Mouse (Mus musculus) adrenal gland, adult 18-20 months (tissue): ENCODE measurements around the gene Ccl17. TPM values are rescaled to one million over a fixed set of nuclear protein-coding genes. Genes with fewer than 3 reads are reported as not detected.
"Not testable (repeated sequence)": the region's sequence is repeated elsewhere in the genome, so short reads cannot be mapped to it uniquely, and the experiment has no call there.

Experiments
- DNase-seq, 2 experiments: peaks; one replicate each; pipeline ENCODE4 v3.0.0; 2021 to 2022; ENCODE audit warnings: low spot score in 2 of 2
- total RNA-seq, 2 experiments: library from RNA; stranded (reverse); gene quantifications; 1 replicate in 1 of 2; 2 replicates in 1 of 2; pipeline ENCODE4 v1.2.3; 2021

The Ccl17 gene
- total RNA-seq, 2 experiments from 2014 or later, result 1.4 to 1.8 TPM

DNA sequence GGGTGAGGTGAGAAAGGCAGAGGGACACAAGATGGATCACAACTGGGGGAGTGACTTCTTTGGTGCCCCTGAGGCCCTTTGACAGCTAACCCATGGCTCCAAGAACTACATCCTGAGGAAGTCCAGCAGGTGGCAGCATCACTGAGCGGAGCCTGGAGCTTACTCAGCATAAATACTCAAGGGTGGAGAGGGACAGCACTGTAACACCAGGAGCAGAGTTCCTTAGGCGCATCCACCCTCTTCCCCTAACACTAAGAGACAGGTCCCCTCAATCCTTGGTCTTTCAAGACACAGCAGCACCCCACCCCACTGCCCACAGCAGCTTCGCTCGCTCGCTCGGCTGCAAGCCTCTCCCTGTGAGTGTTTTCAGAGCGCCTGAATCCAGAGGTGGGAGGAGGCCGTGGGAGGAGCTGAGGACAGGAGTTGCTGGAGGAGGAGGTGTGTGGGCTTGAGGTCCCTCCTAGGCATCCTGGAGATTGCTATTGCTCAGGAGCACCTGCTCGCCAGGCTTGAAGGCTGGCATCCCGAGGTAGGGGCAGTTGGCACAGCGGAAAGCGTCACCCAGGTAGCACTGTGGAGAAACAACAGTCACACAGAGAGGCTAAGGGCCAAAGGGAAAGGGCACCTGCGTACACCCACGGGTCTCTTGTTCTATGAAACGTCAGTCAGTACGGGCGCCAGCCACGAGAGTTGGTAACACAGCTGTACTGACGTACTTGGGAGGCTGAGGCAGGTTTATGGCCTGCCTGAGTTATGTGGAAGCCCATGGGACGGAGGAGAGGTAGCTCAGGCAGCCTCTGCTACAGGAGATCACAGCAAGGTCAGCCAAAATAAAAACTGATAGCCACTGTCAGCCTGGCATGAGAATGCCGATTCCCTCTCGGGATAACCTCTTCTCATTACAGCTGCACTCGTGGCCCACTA, 12.6 kb downstream of the Ccl17 start:
- peak; percentile 50 to 59 for DNase-seq

DNA sequence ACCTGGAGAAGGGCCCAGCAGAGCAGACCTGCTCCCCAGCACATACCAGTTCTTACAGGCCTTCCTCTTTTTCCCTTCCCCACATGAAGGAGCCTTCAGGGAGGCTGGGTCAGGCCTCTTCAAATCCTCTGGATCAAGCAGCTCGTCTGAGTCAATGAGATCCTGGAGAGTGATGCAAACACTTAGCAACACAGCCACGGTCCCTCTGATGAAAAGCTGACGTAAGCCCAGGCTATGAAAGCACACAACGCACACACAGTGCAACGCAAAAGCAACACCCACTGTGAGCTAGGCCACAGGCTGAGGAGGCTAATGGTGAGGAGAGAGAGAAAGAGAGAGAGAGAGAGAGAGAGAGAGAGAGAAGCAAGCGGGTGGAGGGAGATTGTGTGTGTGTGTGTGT, 14.9 kb downstream of the Ccl17 start:
- no peak for DNase-seq

GRCm38 (mm10) chr8:94826210-94826609, 16.0 kb downstream of the Ccl17 start:
- DNase-seq, result no peak

DNA sequence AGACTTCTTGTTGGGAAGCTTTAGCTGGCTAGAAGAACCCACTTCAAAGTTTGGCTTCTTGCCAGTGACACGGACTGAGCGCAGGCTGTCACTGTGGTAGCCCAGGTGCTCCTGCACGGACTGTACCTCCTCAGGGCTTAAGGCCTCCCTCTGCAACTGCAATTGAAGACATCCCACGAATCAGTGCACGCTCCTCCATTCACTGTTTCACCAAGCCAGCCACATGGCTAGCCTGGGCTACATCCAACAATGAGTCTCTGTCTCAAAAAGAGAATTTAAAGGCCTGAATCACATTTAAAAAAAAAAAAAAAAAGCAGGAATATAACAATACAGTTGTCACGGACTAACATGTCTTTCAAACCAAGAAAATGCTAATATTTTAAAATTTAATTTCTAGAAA, 18.0 kb downstream of the Ccl17 start:
- DNase-seq, result no peak

DNA sequence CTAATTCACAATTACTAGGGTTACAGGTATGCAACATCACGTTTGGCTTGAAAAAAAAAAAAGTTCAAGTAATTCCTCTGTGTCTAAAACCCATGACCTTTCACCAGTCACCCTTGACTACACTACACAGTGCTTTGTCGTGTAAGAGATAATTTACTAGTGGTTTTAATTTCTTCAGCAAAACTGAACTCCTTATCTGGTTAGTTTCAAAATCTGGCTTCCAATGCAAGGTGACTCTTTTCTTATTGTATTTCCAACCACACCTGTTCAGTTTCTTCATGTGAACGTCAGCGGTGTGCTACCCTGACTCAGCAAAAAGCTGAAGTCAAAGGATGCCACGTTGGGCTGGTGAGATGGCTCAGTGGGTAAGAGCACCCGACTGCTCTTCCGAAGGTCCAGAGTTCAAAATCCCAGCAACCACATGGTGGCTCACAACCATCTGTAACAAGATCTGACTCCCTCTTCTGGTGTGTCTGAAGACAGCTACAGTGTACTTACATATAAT, 23.7 kb downstream of the Ccl17 start:
- DNase-seq, result not testable (repeated sequence)

DNA sequence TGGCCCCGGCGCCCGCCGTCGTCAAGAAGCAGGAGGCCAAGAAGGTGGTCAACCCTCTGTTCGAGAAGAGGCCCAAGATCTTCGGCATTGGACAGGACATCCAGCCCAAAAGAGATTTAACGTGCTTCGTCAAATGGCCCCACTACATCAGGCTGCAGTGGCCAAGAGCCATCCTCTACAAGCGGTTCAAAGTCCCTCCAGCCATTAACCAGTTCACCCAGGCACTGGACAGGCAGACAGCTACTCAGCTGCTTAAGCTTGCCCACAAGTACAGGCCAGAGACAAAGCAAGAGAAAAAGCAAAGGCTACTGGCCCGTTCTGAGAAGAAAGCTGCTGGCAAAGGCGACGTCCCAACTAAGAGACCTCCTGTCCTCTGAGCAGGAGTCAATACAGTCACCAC, 25.5 kb downstream of the Ccl17 start:
- DNase-seq, result not testable (repeated sequence)

DNA sequence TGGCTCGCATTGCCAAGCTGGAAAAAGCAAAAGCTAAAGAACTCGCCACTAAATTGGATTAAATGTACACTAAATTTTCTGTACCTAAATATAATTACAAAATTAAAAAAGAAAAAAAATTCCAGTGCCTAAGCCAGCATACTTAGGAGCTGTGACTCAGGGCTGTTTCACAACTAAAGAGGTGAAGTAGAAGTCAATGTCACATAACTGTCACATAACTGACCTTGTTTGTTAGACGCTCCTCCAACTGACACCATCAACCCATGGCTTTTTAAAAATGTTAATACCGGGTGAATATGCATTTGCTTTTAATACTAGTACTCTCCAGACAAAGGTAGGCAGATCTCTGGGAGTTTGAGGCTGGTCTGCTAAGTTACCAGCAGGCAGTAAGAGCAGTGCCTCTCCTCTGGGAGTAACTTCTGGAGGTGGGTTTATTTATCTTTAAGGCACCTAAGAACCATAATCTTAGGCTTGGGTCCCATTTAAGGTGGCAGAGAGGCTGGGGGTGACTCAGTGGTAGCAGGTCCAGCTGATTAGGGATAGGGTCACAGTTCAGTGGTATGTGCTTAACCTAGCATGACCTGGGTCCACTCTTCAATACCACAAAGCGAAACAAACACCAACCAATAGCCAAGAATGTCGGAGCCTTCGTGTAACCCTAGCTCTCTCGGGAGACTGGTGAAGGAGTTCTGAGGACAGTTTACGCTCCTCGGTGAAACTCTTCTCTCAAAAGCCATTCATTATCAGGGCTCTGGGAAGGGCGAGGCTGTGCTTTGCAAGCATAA, 26.4 kb downstream of the Ccl17 start:
- no peak for DNase-seq

GRCm38 (mm10) chr8:94837662-94838574, 27.7 kb downstream of the Ccl17 start, which contains the start of the genes Coq9 and Ciapin1:
Gene Coq9 (plus strand): TSS chr8:94838321.
Gene Ciapin1 (minus strand): TSS chr8:94838358.
- DNase-seq, result peak; percentile 89 to 91

DNA sequence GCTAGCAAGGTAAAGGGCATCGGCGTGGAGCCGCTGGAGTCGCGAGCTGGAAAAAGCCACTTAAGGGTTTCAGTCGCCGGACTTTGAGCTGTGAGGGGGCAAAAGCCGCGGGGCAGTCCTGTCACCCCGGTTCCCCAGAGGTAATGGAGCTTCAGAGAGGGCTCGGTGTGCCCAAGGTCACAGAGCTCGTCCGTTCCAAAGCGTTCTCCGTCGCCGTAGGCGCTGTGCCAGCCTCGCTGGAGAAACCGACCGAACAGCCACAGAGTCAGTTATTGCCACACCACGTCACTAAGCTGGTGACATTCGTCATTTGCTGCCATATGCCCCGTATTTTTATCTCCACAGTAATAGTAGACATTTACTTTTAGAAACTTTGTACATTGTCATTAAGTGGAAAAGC, 28.3 kb downstream of the Ccl17 start:
- DNase-seq, result peak; percentile 76 to 78

DNA sequence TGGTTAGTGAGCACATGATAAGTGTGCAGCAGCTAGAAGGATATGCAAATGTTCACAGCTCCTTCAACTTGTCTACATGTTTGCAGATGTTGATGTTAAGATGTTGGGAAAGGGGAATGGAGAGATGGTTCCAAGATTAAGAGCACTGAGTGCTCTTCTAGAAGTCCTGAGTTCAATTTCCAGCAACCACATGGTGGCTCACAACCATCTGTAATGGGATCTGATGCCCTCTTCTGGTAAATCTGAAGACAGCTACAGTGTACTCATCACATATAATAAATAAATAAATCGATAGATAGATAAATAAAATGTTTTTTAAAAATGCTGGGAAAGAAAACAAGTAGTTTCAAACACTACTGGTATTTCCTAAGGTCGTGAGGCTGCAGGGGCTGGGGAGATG, 30.9 kb downstream of the Ccl17 start:
- no peak for DNase-seq

GRCm38 (mm10) chr8:94850049-94850448, 39.8 kb downstream of the Ccl17 start:
- no peak for DNase-seq

DNA sequence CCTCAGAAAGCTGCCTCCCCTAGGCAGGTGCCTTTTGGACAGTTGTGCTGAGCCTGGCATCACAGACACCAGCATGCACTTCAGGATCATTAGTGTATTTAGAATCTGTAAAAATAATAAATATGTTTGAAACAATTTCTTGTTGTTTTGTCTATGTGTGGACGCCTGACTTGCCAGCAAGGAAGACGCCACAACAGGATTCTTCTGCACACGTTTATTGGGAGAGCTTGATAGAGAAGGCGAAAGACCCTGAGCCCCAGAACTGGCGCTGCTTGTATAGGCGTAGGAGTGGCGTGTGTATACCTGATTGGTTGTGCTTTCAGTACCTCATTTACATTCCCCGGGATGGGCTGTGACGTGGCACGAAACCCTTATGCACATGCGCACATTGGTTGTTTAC, 44.5 kb downstream of the Ccl17 start:
- not testable (repeated sequence) for DNase-seq

DNA sequence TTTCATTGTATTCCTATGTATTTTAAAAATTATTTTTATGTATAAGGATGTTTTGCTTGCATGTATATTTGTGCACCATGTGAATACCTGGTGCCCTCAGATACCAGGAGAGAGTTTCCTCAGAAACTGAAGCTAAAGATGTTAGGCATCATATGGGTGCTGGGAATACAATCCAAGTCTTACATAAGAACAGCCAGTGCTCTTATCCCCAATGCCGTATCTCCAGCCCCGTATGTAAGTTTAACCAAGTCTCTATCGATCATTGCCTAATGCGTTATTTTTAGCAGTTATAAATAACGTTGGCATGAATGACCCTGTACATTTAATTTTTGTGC, 46.7 kb downstream of the Ccl17 start:
- no peak for DNase-seq

- DNase-seq, result peak; percentile 95 to 96
These were observed 47.3 kb downstream of the Ccl17 start, which contains the start of gene Polr2c for GRCm38 (mm10) chr8:94857346-94858173. Gene Polr2c (plus strand): TSS chr8:94857450.

DNA sequence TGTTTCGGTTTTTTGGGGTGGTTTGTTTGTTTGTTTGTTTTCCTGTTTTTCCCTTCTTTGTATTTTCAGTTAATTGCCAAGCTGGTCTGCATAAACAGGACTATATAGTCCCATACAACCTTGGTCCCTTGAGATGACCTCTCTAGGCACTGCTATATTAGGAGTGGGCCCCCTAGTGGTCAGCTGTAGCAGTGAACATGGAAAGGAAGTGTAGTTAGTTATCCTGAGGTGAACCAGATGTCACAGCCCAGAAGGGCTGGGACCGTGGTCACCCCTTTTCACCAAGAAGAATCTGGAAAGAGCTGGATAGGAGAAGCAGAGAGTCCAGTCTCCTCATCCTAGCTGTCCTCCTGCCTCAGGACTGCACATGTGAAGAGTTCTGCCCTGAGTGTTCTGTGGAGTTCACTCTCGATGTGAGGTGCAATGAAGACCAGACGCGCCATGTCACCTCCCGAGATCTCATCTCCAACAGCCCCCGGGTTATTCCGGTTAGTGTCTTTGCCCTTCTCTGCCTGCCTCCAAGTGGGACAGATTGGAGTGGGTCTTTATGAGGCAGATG, 51.2 kb downstream of the Ccl17 start:
- DNase-seq, result peak; percentile 48 to 68
